Mouse (Mus musculus): ENCODE results near the gene Plekhm2.

DNA sequence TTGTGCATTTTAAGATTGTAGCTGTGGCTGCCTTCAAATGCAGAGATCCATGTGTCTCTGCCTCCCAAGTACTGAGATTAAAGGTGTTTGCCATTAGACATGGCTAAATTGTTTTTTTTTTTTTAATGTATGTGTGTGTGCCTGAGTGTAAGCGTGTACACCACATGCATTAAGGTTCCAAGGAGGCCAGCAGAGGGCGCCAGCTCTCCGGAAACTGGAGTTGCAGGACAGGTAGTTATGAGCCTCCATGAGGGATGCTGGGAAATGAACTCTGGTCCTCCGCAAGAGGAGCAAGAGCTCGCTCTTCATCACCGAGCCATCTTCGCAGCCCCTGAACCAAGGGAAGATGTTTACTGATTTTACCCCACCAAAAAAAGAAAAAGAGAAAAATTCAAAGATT lies 87.8 kb downstream of the Plekhm2 start:
- TF ChIP-seq POLR2A (IDR thresholded peaks at IDR 0.05; ENCODE audit: extremely low read depth, insufficient read depth, low read length): no peak
- no peak for TF ChIP-seq CTCF (IDR thresholded peaks at IDR 0.05; ENCODE audit: extremely low read depth, insufficient read depth, low read length)
